Mouse (Mus musculus) left cerebral cortex, adult 2 months (tissue): ENCODE measurements around the gene Ltb. TPM values are rescaled to one million over a fixed set of nuclear protein-coding genes. Genes with fewer than 3 reads are reported as not detected.
A peak's percentile ranks its signal among the peaks of the same experiment; 100 is the strongest.
"Not testable (repeated sequence)": the region's sequence is repeated elsewhere in the genome, so short reads cannot be mapped to it uniquely, and the experiment has no call there.

Source experiments
- DNase-seq, 2 experiments: peaks; one replicate each; pipeline ENCODE4 v3.0.0; 2021 to 2022; ENCODE audit warnings: low spot score in 2 of 2, mixed read lengths in 1 of 2; ENCODE audit errors: extremely low spot score in 1 of 2
- H3K27ac ChIP-seq: fragments of 200-600 bp; 2 replicates; pipeline ENCODE4 v1.8.1; 2022
- H3K4me3 ChIP-seq: fragments of 200-600 bp; 2 replicates; pipeline ENCODE4 v1.8.1; 2022
- CTCF ChIP-seq: fragments of 200-600 bp; IDR thresholded peaks from 2 replicates; pipeline ENCODE4 v1.8.1; 2022; ENCODE audit warnings: antibody characterized with exemption, mild to moderate bottlenecking, moderate library complexity
- intact Hi-C: fragments of 180-260 bp; cut with DNase I; formaldehyde crosslinking; loops from one replicate; pipeline ENCODE4 v1.15.1; 2025
- total RNA-seq, 2 experiments: library from RNA; stranded (reverse); gene quantifications; 2 replicates each; pipeline ENCODE4 v1.2.3; 2021

Gene Ltb
- total RNA-seq, 2 experiments from 2014 or later = 0.79 to 0.86 TPM

- no peak for TF ChIP-seq CTCF
These were observed 26.1 kb downstream of the Ltb start, which contains the start of gene Gm16181 for GRCm38 (mm10) chr17:35220156-35220952. Gene Gm16181, plus strand, starts transcription at chr17:35220834.

GRCm38 (mm10) chr17:35222299-35222698, 28.1 kb downstream of the Ltb start:
- no peak overlapping the region for H3K27ac ChIP-seq
- intact Hi-C loops = no loop called here
- no peak for TF ChIP-seq CTCF
- H3K4me3 ChIP-seq = no peak overlapping the region
- DNase-seq = no peak

More at GRCm38 (mm10) chr17:35220156-35220952, 26.1 kb downstream of the Ltb start, which contains the start of gene Gm16181:
- intact Hi-C loops = no loop called here
- DNase-seq = no peak
- Histone ChIP-seq H3K4me3 (no peak within 1 kb of the TSS), H3K27ac (0 out of 2 replicates have a peak within 1 kb of the TSS, but pooled peaks have one; percentile 4)

- DNase-seq = no peak
- no peak overlapping the region for H3K27ac ChIP-seq
- no peak; the same call in 1 of the 2 replicates for TF ChIP-seq CTCF
- no peak overlapping the region for H3K4me3 ChIP-seq
- intact Hi-C loops = no loop called here
These were observed 30.4 kb downstream of the Ltb start for GRCm38 (mm10) chr17:35224641-35225040.

GRCm38 (mm10) chr17:35225456-35225855, 31.2 kb downstream of the Ltb start:
- H3K27ac ChIP-seq = no peak overlapping the region
- H3K4me3 ChIP-seq = no peak overlapping the region
- intact Hi-C loops = no loop called here
- no peak for DNase-seq
- TF ChIP-seq CTCF = no peak

GRCm38 (mm10) chr17:35226561-35227046, 32.4 kb downstream of the Ltb start:
- intact Hi-C loops = no loop called here
- Histone ChIP-seq H3K4me3 (no peak overlapping the region), H3K27ac (no peak overlapping the region)
- DNase-seq = no peak
- no peak for TF ChIP-seq CTCF

GRCm38 (mm10) chr17:35231022-35231421, 36.8 kb downstream of the Ltb start:
- H3K4me3 ChIP-seq = no peak overlapping the region
- intact Hi-C loops = loop anchor here (5.0 to 10.0 kb wide), 2 partner anchors 206 to 339 kb away; partner anchors contain the start of gene Sapcd1
- no peak for TF ChIP-seq CTCF
- DNase-seq = no peak
- no peak overlapping the region for H3K27ac ChIP-seq

GRCm38 (mm10) chr17:35232043-35232442, 37.8 kb downstream of the Ltb start:
- no peak overlapping the region for H3K4me3 ChIP-seq
- peak; percentile 79 to 87 for DNase-seq
- intact Hi-C loops = loop anchor here (1.0 to 10.0 kb wide), 4 partner anchors 54 to 340 kb away; partner anchors contain the start of gene Sapcd1
- TF ChIP-seq CTCF = peak; percentile 92
- H3K27ac ChIP-seq = peak overlapping the region; percentile 0; the same call in 1 of the 2 replicates

GRCm38 (mm10) chr17:35232659-35233058, 38.4 kb downstream of the Ltb start:
- H3K4me3 ChIP-seq = no peak overlapping the region
- no peak for DNase-seq
- intact Hi-C loops = loop anchor here (1.0 to 10.0 kb wide), 4 partner anchors 54 to 340 kb away; partner anchors contain the start of gene Sapcd1
- H3K27ac ChIP-seq = peak overlapping the region; percentile 0; the same call in 1 of the 2 replicates
- no peak for TF ChIP-seq CTCF

GRCm38 (mm10) chr17:35233114-35233980, 39.1 kb downstream of the Ltb start, which contains the start of gene Atp6v1g2:
Gene Atp6v1g2, plus strand, starts transcription at chr17:35233660.
- intact Hi-C loops = loop anchor here (5.0 to 10.0 kb wide), 2 partner anchors 209 to 341 kb away; partner anchors contain the start of gene Sapcd1
- no peak for DNase-seq
- peak within 1 kb of the TSS; percentile 96 for H3K27ac ChIP-seq

GRCm38 (mm10) chr17:35234090-35234489, 39.9 kb downstream of the Ltb start:
- H3K27ac ChIP-seq, DNase-seq, H3K4me3 ChIP-seq: not testable (repeated sequence)
- intact Hi-C loops = loop anchor here (5.0 to 10.0 kb wide), 2 partner anchors 209 to 342 kb away; partner anchors contain the start of gene Sapcd1

More at GRCm38 (mm10) chr17:35233114-35233980, 39.1 kb downstream of the Ltb start, which contains the start of gene Atp6v1g2:
- TF ChIP-seq CTCF = no peak
- H3K4me3 ChIP-seq = peak within 1 kb of the TSS; percentile 68

- peak overlapping the region; percentile 68 for H3K4me3 ChIP-seq
- H3K27ac ChIP-seq = peak overlapping the region; percentile 96
- no peak; the same call in 1 of the 2 replicates for TF ChIP-seq CTCF
- intact Hi-C loops = loop anchor here (1.0 to 10.0 kb wide), 5 partner anchors 100 to 383 kb away; partner anchors contain the start of genes Bag6, Csnk2b, Gpank1 and Nelfe
- no peak for DNase-seq
These were observed 40.7 kb downstream of the Ltb start for GRCm38 (mm10) chr17:35234903-35235302.
